Mouse (Mus musculus): ENCODE measurements around the gene Tex48. TPM values are rescaled to one million over a fixed set of nuclear protein-coding genes. Genes with fewer than 3 reads are reported as not detected.

Gene Tex48
- polyA plus RNA-seq, 1 experiment from 2014 or later: not detected

DNA sequence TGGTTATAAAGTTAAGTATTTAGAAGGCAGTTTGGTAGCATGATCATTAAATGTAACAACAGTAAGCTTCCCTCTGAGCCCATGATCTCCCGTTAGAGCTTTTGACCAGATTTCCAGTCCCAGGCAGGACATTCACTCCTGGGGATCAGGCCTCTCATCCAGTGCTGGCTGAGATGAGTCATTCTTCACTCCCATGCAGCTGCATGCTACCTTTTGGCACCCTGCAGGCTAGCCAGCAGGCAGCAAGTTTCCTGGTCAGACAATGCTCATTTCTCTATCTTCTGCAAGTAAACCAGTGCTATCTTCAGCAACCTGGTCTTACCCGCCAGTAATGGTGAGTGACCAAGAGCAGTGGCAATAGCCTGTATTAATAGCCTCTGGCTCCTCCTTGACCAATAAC is 11.0 kb upstream of the Tex48 start:
- no peak overlapping the region for H3K4me3 ChIP-seq
- H3K36me3 ChIP-seq: no peaks in the 10 kb centered on the region
- H3K27me3 ChIP-seq: no peaks in the 10 kb centered on the region
- H3K9me3 ChIP-seq: no peaks in the 10 kb centered on the region
- no peak overlapping the region for H3K27ac ChIP-seq
- H3K4me1 ChIP-seq: no peaks in the 10 kb centered on the region
- no peak overlapping the region for H3K4me2 ChIP-seq
- H3K9ac ChIP-seq: no peak overlapping the region
- 87% methylated on average over 2 of the region's 2 CpGs for WGBS
- no peak for ATAC-seq (ENCODE audit: borderline replicate concordance, extremely low read depth, low FRiP score, low TSS enrichment)

- no peak overlapping the region for H3K4me2 ChIP-seq
Measured at GRCm38 (mm10) chr4:63627111-63627510, 4.9 kb upstream of the Tex48 start.

GRCm38 (mm10) chr4:63625563-63626080 is 3.4 kb upstream of the Tex48 start:
- no peak overlapping the region for H3K4me3 ChIP-seq
- ATAC-seq (ENCODE audit: borderline replicate concordance, extremely low read depth, low FRiP score, low TSS enrichment): no peak

More at GRCm38 (mm10) chr4:63627111-63627510, 4.9 kb upstream of the Tex48 start:
- Histone ChIP-seq H3K27ac (no peak overlapping the region), H3K9me3 (no peaks in the 10 kb centered on the region), H3K4me3 (no peak overlapping the region), H3K36me3 (no peaks in the 10 kb centered on the region), H3K27me3 (no peaks in the 10 kb centered on the region), H3K4me1 (no peaks in the 10 kb centered on the region), H3K9ac (no peak overlapping the region)
- WGBS: 69% methylated on average over 8 of the region's 8 CpGs
- ATAC-seq (ENCODE audit: borderline replicate concordance, extremely low read depth, low FRiP score, low TSS enrichment): no peak

DNA sequence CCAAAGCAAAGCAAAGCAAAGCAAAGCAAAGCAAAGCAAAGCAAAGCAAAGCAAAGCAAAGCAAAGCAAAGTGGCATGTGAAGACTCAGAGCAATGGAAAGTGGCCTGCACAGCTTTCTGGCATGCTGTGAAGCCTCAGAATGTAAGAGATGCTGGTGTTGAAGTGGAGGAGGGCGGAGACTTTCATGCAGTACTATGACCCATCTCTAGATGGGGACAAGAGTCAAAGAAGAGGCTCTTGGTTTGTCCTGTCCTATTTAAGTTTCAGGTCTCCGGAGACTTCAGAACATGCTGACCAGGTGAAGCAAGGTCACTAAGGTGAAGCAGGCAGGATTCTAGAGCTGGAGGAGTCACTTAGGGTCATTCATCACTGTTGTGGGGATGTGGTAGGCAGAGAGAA is 367 bp downstream of the Tex48 start:
- 67% methylated on average over 2 of the region's 2 CpGs for whole genome bisulfite sequencing

More at GRCm38 (mm10) chr4:63625563-63626080, 3.4 kb upstream of the Tex48 start:
- H3K27me3 ChIP-seq: no peaks in the 10 kb centered on the region
- H3K4me2 ChIP-seq: no peak overlapping the region
- no peak overlapping the region for H3K9ac ChIP-seq
- H3K9me3 ChIP-seq: no peaks in the 10 kb centered on the region
- H3K27ac ChIP-seq: no peak overlapping the region
- 41% methylated on average over 3 of the region's 3 CpGs for WGBS
- no peaks in the 10 kb centered on the region for H3K36me3 ChIP-seq
- no peaks in the 10 kb centered on the region for H3K4me1 ChIP-seq

DNA sequence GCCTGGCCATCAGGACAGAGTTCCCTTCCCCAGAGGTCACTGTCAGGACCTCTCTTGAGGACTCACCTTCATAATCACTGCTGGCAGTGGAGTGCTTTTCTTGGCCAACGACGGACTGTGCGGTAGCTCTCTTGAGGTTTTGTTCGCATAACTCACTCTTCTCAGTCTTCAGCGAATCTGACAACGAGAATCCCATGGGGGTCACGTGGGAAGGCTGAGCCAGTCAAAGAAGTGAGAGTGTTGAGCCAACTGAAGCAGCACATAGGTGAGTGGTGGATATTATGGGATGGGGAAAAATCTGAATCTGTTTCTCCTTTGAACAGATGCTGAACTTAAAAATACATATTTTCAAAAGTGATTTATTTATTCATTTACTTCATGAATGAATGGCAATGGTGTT is 13.8 kb downstream of the Tex48 start:
- Histone ChIP-seq H3K27ac (no peak overlapping the region), H3K4me2 (no peak overlapping the region), H3K36me3 (no peaks in the 10 kb centered on the region), H3K9me3 (no peaks in the 10 kb centered on the region), H3K4me3 (no peak overlapping the region), H3K4me1 (no peaks in the 10 kb centered on the region), H3K9ac (no peak overlapping the region), H3K27me3 (no peaks in the 10 kb centered on the region)
- no peak for ATAC-seq (ENCODE audit: borderline replicate concordance, extremely low read depth, low FRiP score, low TSS enrichment)
- 72% methylated on average over 7 of the region's 7 CpGs for WGBS

More for the DNA sequence above, 367 bp downstream of the Tex48 start:
- no peaks in the 10 kb centered on the region for H3K4me1 ChIP-seq
- H3K9ac ChIP-seq: no peak overlapping the region
- H3K9me3 ChIP-seq: no peaks in the 10 kb centered on the region
- H3K27me3 ChIP-seq: no peaks in the 10 kb centered on the region
- no peak for ATAC-seq (ENCODE audit: borderline replicate concordance, extremely low read depth, low FRiP score, low TSS enrichment)
- H3K4me3 ChIP-seq: no peak overlapping the region
- no peak overlapping the region for H3K27ac ChIP-seq
- H3K4me2 ChIP-seq: no peak overlapping the region
- H3K36me3 ChIP-seq: no peaks in the 10 kb centered on the region

- 54% methylated on average over 1 of the region's 1 CpGs for WGBS
- no peak for ATAC-seq (ENCODE audit: borderline replicate concordance, extremely low read depth, low FRiP score, low TSS enrichment)
- no peak overlapping the region for H3K4me3 ChIP-seq
- no peaks in the 10 kb centered on the region for H3K36me3 ChIP-seq
- H3K9ac ChIP-seq: no peak overlapping the region
- no peak overlapping the region for H3K4me2 ChIP-seq
- H3K4me1 ChIP-seq: no peaks in the 10 kb centered on the region
- no peaks in the 10 kb centered on the region for H3K9me3 ChIP-seq
- no peaks in the 10 kb centered on the region for H3K27me3 ChIP-seq
- H3K27ac ChIP-seq: no peak overlapping the region
Measured at GRCm38 (mm10) chr4:63605968-63606367, 16.3 kb downstream of the Tex48 start.

DNA sequence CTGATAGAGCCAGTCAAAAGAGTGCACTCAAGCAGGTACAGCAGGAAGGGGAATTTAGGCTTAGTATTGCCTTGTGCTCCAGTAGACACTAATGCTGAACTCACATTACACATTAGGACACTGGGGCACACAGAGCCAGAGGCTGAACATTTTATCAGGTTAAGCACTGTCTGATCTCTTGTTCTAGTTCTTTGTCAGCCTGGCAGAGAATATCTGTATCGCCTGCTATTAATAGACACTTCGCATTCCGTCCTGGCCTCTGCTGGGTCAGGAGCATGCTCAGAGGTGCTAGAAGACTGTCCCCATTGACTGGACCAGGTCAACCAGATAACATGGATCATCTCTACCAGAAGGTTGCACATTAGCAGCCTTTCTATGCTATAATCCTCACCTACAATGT is 16.7 kb downstream of the Tex48 start:
- no peaks in the 10 kb centered on the region for H3K9me3 ChIP-seq
- H3K4me1 ChIP-seq: no peaks in the 10 kb centered on the region
- ATAC-seq (ENCODE audit: borderline replicate concordance, extremely low read depth, low FRiP score, low TSS enrichment): no peak
- no peak overlapping the region for H3K27ac ChIP-seq
- H3K27me3 ChIP-seq: no peaks in the 10 kb centered on the region
- no peak overlapping the region for H3K9ac ChIP-seq
- H3K4me3 ChIP-seq: no peak overlapping the region
- H3K36me3 ChIP-seq: no peaks in the 10 kb centered on the region
- WGBS: 78% methylated on average over 3 of the region's 3 CpGs
- no peak overlapping the region for H3K4me2 ChIP-seq

GRCm38 (mm10) chr4:63604945-63605344 is 17.3 kb downstream of the Tex48 start, which contains the start of gene Gm11213:
TSS of gene Gm11213 (minus strand) at chr4:63605261.
- Histone ChIP-seq H3K27me3 (no peaks in the 10 kb centered on the region), H3K36me3 (no peaks in the 10 kb centered on the region), H3K4me2 (no peak within 1 kb of the TSS), H3K9ac (no peak within 1 kb of the TSS), H3K9me3 (no peaks in the 10 kb centered on the region), H3K27ac (no peak within 1 kb of the TSS), H3K4me3 (no peak within 1 kb of the TSS), H3K4me1 (no peaks in the 10 kb centered on the region)
- WGBS: 70% methylated on average over 3 of the region's 3 CpGs
- ATAC-seq (ENCODE audit: borderline replicate concordance, extremely low read depth, low FRiP score, low TSS enrichment): no peak

DNA sequence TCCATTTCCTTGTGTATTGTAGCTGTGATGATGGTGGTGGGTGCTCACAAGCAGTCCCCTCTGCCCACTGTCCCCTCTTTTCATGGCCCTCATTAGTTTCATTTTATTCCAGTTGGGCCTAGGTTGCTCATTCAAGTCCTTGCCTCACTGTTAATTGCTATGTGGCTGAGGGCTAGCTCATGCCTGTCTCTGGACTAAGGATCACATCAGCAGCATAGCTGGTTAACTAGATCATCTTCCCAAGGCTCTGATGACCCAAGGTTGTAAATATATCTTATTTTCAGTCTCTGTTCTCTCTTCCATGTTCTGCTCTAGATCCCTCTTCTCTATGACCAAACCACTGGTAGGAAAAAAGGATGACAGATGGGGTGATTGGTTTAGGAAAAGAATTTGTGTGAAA is 21.0 kb downstream of the Tex48 start:
- ATAC-seq (ENCODE audit: borderline replicate concordance, extremely low read depth, low FRiP score, low TSS enrichment): no peak
- no peaks in the 10 kb centered on the region for H3K27me3 ChIP-seq
- no peaks in the 10 kb centered on the region for H3K36me3 ChIP-seq
- no peaks in the 10 kb centered on the region for H3K4me1 ChIP-seq
- H3K9me3 ChIP-seq: no peaks in the 10 kb centered on the region
- H3K4me3 ChIP-seq: no peak overlapping the region
- H3K27ac ChIP-seq: no peak overlapping the region
- H3K4me2 ChIP-seq: no peak overlapping the region
- no peak overlapping the region for H3K9ac ChIP-seq

DNA sequence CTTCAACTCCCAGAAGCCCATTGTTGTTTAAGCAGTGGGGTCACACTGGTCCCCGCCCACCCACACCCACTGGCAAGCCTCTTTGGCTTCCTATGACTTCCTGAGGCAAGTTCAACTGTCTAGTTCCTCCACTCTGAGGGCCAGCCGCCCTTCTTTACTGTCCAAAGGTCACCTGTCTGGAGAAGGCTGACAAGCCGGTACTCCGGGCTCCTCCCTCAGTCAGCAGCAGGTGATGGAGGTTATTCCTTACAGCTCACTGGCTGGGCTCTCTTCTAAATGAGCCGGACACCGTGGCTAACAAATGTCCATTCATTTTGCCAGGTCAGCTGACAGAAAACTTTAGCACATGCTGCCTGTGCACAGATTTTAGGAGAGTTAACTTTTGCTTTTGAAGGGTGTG is 21.4 kb downstream of the Tex48 start:
- Histone ChIP-seq H3K27ac (no peak overlapping the region), H3K4me1 (no peaks in the 10 kb centered on the region), H3K36me3 (no peaks in the 10 kb centered on the region), H3K4me3 (no peak overlapping the region), H3K27me3 (no peaks in the 10 kb centered on the region), H3K9ac (no peak overlapping the region), H3K9me3 (no peaks in the 10 kb centered on the region), H3K4me2 (no peak overlapping the region)
- WGBS: 72% methylated on average over 6 of the region's 6 CpGs
- ATAC-seq (ENCODE audit: borderline replicate concordance, extremely low read depth, low FRiP score, low TSS enrichment): no peak

GRCm38 (mm10) chr4:63596010-63596409 is 26.2 kb downstream of the Tex48 start:
- no peak for ATAC-seq (ENCODE audit: borderline replicate concordance, extremely low read depth, low FRiP score, low TSS enrichment)
- Histone ChIP-seq H3K4me1 (peaks cover 9% of the 10 kb centered on the region; the same call in 1 of the 2 replicates), H3K4me2 (no peak overlapping the region), H3K4me3 (no peak overlapping the region), H3K27me3 (no peaks in the 10 kb centered on the region), H3K36me3 (no peaks in the 10 kb centered on the region), H3K27ac (no peak overlapping the region), H3K9me3 (no peaks in the 10 kb centered on the region), H3K9ac (no peak overlapping the region)
- 90% methylated on average over 4 of the region's 4 CpGs for WGBS

- ATAC-seq (ENCODE audit: borderline replicate concordance, extremely low read depth, low FRiP score, low TSS enrichment): no peak
- Histone ChIP-seq H3K4me2 (no peak overlapping the region), H3K4me3 (no peak overlapping the region), H3K9me3 (no peaks in the 10 kb centered on the region), H3K27ac (no peak overlapping the region), H3K4me1 (peaks cover 9% of the 10 kb centered on the region; the same call in 1 of the 2 replicates), H3K27me3 (no peaks in the 10 kb centered on the region), H3K9ac (no peak overlapping the region), H3K36me3 (no peaks in the 10 kb centered on the region)
- WGBS: 44% methylated on average over 10 of the region's 10 CpGs
Measured at GRCm38 (mm10) chr4:63595259-63595658, 27.0 kb downstream of the Tex48 start.

Data from lung, embryonic 15.5 days (tissue).